Mouse (Mus musculus) hindbrain, postnatal 0 days (tissue): Measurements from ENCODE around the gene Zfp708. TPM values are rescaled to one million over a fixed set of nuclear protein-coding genes. Genes with fewer than 3 reads are reported as not detected.
A peak's percentile ranks its signal among the peaks of the same experiment; 100 is the strongest.
"Not testable (repeated sequence)": the region's sequence is repeated elsewhere in the genome, so short reads cannot be mapped to it uniquely, and the experiment has no call there.

ENCODE experiments used
- ATAC-seq: fragments of 200-750 bp; cut with Nextera tagmentation; 2 replicates; pipeline ENCODE4 v1.8.0; 2017; ENCODE audit warnings: mild to moderate bottlenecking, moderate TSS enrichment, moderate library complexity
- DNase-seq: peaks from one replicate; pipeline ENCODE4 v3.0.0-alpha.2; 2015; ENCODE audit warnings: low spot score
- H3K27ac ChIP-seq: fragments of 300-500 bp; sonication (generic); 2 replicates; pipeline ENCODE4 v1.5.1; 2014; ENCODE audit warnings: mild to moderate bottlenecking
- H3K27me3 ChIP-seq: fragments of 300-500 bp; sonication (generic); 2 replicates; pipeline ENCODE4 v1.6.1; 2014; ENCODE audit warnings: low read length, mixed read lengths; ENCODE audit not compliant: insufficient read depth
- H3K36me3 ChIP-seq: fragments of 300-500 bp; sonication (generic); 2 replicates; pipeline ENCODE4 v1.6.1; 2014; ENCODE audit warnings: low read length, mixed read lengths; ENCODE audit not compliant: insufficient read depth
- H3K4me1 ChIP-seq: fragments of 300-500 bp; sonication (generic); 2 replicates; pipeline ENCODE4 v1.6.1; 2014; ENCODE audit warnings: antibody characterized with exemption, low read length, mixed read lengths; ENCODE audit not compliant: insufficient read depth
- H3K4me2 ChIP-seq: fragments of 300-500 bp; sonication (generic); 2 replicates; pipeline ENCODE4 v1.6.1; 2014; ENCODE audit warnings: low read depth, mild to moderate bottlenecking, low read length, moderate library complexity, mixed read lengths
- H3K4me3 ChIP-seq: fragments of 300-500 bp; sonication (generic); 2 replicates; pipeline ENCODE4 v1.5.1; 2014; ENCODE audit warnings: low read length
- H3K9ac ChIP-seq: fragments of 300-500 bp; sonication (generic); replicated peaks from 2 replicates; pipeline ENCODE4 v1.6.1; 2014; ENCODE audit warnings: mild to moderate bottlenecking, low read length, moderate library complexity, mixed read lengths
- H3K9me3 ChIP-seq: fragments of 300-500 bp; sonication (generic); 2 replicates; pipeline ENCODE4 v1.6.1; 2016; ENCODE audit warnings: low read length, mixed read lengths
- CTCF ChIP-seq: IDR thresholded peaks from 2 replicates; pipeline ENCODE4 v1.5.1; 2016; ENCODE audit warnings: antibody characterized with exemption, control low read depth, low read depth
- WGBS: fragments of 180-500 bp; shearing (Covaris S2); extraction: QIAGEN DNeasy Blood & Tissue Kit; methylation state at CpG from one replicate; pipeline ENCODE4 v1.1.7; 2014; 5-methylcytosine and 5-hydroxymethylcytosine counted together
- polyA plus RNA-seq: library from polyadenylated mRNA; unstranded; fragments of >200 nt; fragmentation: Nextera tagmentation; extraction: Ambion mirVana; gene quantifications from 2 replicates; pipeline ENCODE4 v1.2.1, GENCODE M21; 2015
- total RNA-seq: library from RNA; depleted of rRNA; stranded (reverse); fragments of >200 nt; gene quantifications from 2 replicates; pipeline ENCODE4 v1.2.3, GENCODE M21; 2014; rRNA removed

Gene Zfp708
- 1.8 and 4.2 TPM in 2 replicates for total RNA-seq
- 3.9 and 4.6 TPM in 2 replicates for polyA plus RNA-seq

GRCm38 (mm10) chr13:67097876-67098275 lies at the start of gene Zfp708:
Gene Zfp708, minus strand, starts transcription at chr13:67097976.
- H3K9ac ChIP-seq, result no peak within 1 kb of the TSS
- ATAC-seq (no peak), DNase-seq (no peak)
- no peak for TF ChIP-seq CTCF
- H3K4me2 ChIP-seq, result no peak within 1 kb of the TSS
- no peak within 1 kb of the TSS for H3K4me3 ChIP-seq
- no peaks in the 10 kb centered on the region for H3K36me3 ChIP-seq
- H3K4me1 ChIP-seq, result no peaks in the 10 kb centered on the region
- no peaks in the 10 kb centered on the region for H3K9me3 ChIP-seq
- 91% methylated on average over 10 of the region's 10 CpGs for WGBS
- no peaks in the 10 kb centered on the region for H3K27me3 ChIP-seq
- no peak within 1 kb of the TSS for H3K27ac ChIP-seq

- Histone ChIP-seq H3K9ac (peak overlapping the region; percentile 74), H3K4me3 (peak overlapping the region; percentile 73), H3K4me1 (no peaks in the 10 kb centered on the region), H3K27ac (peak overlapping the region; percentile 86), H3K36me3 (no peaks in the 10 kb centered on the region), H3K27me3 (no peaks in the 10 kb centered on the region), H3K9me3 (no peaks in the 10 kb centered on the region), H3K4me2 (peak overlapping the region; percentile 79)
- DNase-seq (peak; percentile 95), ATAC-seq (peak; percentile 98)
- WGBS, result under 1% methylated on average over 18 of the region's 18 CpGs
- TF ChIP-seq CTCF, result peak; percentile 43
Measured at GRCm38 (mm10) chr13:67128038-67128721, 30.4 kb upstream of the Zfp708 start.

- peak overlapping the region; percentile 79 for H3K4me2 ChIP-seq
- H3K4me1 ChIP-seq, H3K36me3 ChIP-seq, H3K9me3 ChIP-seq, DNase-seq, H3K27me3 ChIP-seq: not testable (repeated sequence)
- ATAC-seq, result peak; percentile 4; the same call in 1 of the 2 replicates
- WGBS, result 75% methylated on average over 10 of the region's 10 CpGs
- H3K9ac ChIP-seq, result peak overlapping the region; percentile 74; the same call in 1 of the 2 replicates
- H3K4me3 ChIP-seq, result peak overlapping the region; percentile 73
- H3K27ac ChIP-seq, result 0 out of 2 replicates have a peak overlapping the region, but pooled peaks have one; percentile 4
Measured at GRCm38 (mm10) chr13:67127507-67127906, 29.7 kb upstream of the Zfp708 start.

GRCm38 (mm10) chr13:67124460-67124859 lies 26.7 kb upstream of the Zfp708 start:
- DNase-seq, result no peak
- Histone ChIP-seq H3K27me3 (no peaks in the 10 kb centered on the region), H3K9me3 (no peaks in the 10 kb centered on the region), H3K9ac (no peak overlapping the region), H3K4me2 (no peak overlapping the region), H3K36me3 (no peaks in the 10 kb centered on the region), H3K27ac (no peak overlapping the region), H3K4me3 (no peak overlapping the region), H3K4me1 (no peaks in the 10 kb centered on the region)
- 93% methylated on average over 1 of the region's 1 CpGs for WGBS
- ATAC-seq, result no peak
- no peak for TF ChIP-seq CTCF

- not testable (repeated sequence) for H3K9ac ChIP-seq, DNase-seq, H3K4me2 ChIP-seq, H3K36me3 ChIP-seq, H3K4me1 ChIP-seq, H3K27me3 ChIP-seq, H3K27ac ChIP-seq, H3K4me3 ChIP-seq, H3K9me3 ChIP-seq, ATAC-seq
Measured at GRCm38 (mm10) chr13:67121360-67121759, 23.6 kb upstream of the Zfp708 start, which contains the start of gene Zfp759. Gene Zfp759, plus strand, starts transcription at chr13:67121660.

GRCm38 (mm10) chr13:67116163-67116562 lies 18.4 kb upstream of the Zfp708 start, which contains the start of gene Rslcan18:
Gene Rslcan18, minus strand, starts transcription at chr13:67116263.
- WGBS, result 94% methylated on average over 8 of the region's 8 CpGs
- H3K27ac ChIP-seq, H3K27me3 ChIP-seq, H3K4me3 ChIP-seq, ATAC-seq, H3K4me2 ChIP-seq, DNase-seq, H3K36me3 ChIP-seq, H3K4me1 ChIP-seq, H3K9me3 ChIP-seq, H3K9ac ChIP-seq: not testable (repeated sequence)

- no peak overlapping the region for H3K9ac ChIP-seq
- 95% methylated on average over 2 of the region's 2 CpGs for WGBS
- H3K27ac ChIP-seq, result no peak overlapping the region
- no peak for DNase-seq
- no peaks in the 10 kb centered on the region for H3K27me3 ChIP-seq
- H3K36me3 ChIP-seq, result no peaks in the 10 kb centered on the region
- no peak for TF ChIP-seq CTCF
- H3K4me1 ChIP-seq, result no peaks in the 10 kb centered on the region
- no peak overlapping the region for H3K4me2 ChIP-seq
- no peak overlapping the region for H3K4me3 ChIP-seq
- ATAC-seq, result no peak
- H3K9me3 ChIP-seq, result no peaks in the 10 kb centered on the region
Measured at GRCm38 (mm10) chr13:67113287-67113686, 15.5 kb upstream of the Zfp708 start.
